Comparison of ENCODE assay signal across 8 mouse cellular contexts in genomic region chr15:79243234-79244042, GRCm38 (mm10). TPM values are rescaled to one million over a fixed set of nuclear protein-coding genes. Genes with fewer than 3 reads are reported as not detected.
DNase-seq lines count a peak whose midpoint lies in the region; ATAC-seq and TF ChIP-seq lines count a peak whose summit lies in the region.

No protein-coding gene starts in this region.

- TF ChIP-seq CTCF in gastrocnemius, adult 2 months (IDR thresholded peaks at IDR 0.05), result no peak
- peak; percentile 100 for TF ChIP-seq CTCF in hindbrain, postnatal 0 days (IDR thresholded peaks at IDR 0.05; ENCODE audit: low read depth)

- no peaks in the 10 kb centered on the region for H3K27me3 ChIP-seq in hindbrain, postnatal 0 days (ENCODE audit: insufficient read depth, low read length)

- intact Hi-C loops in gastrocnemius, adult 2 months (cut with DNase I), result loop anchor here (1.0 to 10.0 kb wide), 4 partner anchors 37 to 361 kb away; partner anchors contain the start of genes Dmc1 and Pla2g6

- peak; percentile 89 for DNase-seq in WW6 (ENCODE audit: low read depth, low spot score)
- peak; percentile 97 for DNase-seq in cerebellum, postnatal 4 days (ENCODE audit: low spot score in 2 of 2)
- peak; percentile 97 for DNase-seq in gastrocnemius, adult 2 months
- peak; percentile 97 for DNase-seq in hindbrain, postnatal 0 days (ENCODE audit: low spot score)
- peak; percentile 98 to 99 for DNase-seq in left cerebral cortex, adult 18-20 months (ENCODE audit: low spot score in 2 of 2)
- peak; percentile 94 to 96 for DNase-seq in lung, postnatal 4 days
- peak; percentile 97 for DNase-seq in retina, postnatal 1 day
- peak; percentile 97 for DNase-seq in thymus, postnatal 4 days

- ATAC-seq in hindbrain, postnatal 0 days, result peak; percentile 97

- H3K9me3 ChIP-seq in hindbrain, postnatal 0 days (ENCODE audit: low read length), result no peaks in the 10 kb centered on the region

- no peak overlapping the region; the same call in 1 of the 2 replicates for H3K4me2 ChIP-seq in hindbrain, postnatal 0 days (ENCODE audit: low read depth, low read length)

- H3K9ac ChIP-seq in hindbrain, postnatal 0 days (replicated peaks; ENCODE audit: low read length), result 0 out of 2 replicates have a peak overlapping the region, but pooled peaks have one; percentile 13

- H3K36me3 ChIP-seq in hindbrain, postnatal 0 days (ENCODE audit: insufficient read depth, low read length), result peaks cover 63% of the 10 kb centered on the region

- H3K4me1 ChIP-seq in hindbrain, postnatal 0 days (ENCODE audit: insufficient read depth, low read length), result 0 out of 2 replicates have a peak, but pooled peaks cover 3% of the 10 kb centered on the region

- WGBS in hindbrain, postnatal 0 days, result 12% methylated on average over 10 of the region's 10 CpGs

- H3K27ac ChIP-seq in gastrocnemius, adult 2 months, result peak overlapping the region; percentile 95
- peak overlapping the region; percentile 54 for H3K27ac ChIP-seq in hindbrain, postnatal 0 days

- H3K4me3 ChIP-seq in gastrocnemius, adult 2 months, result peak overlapping the region; percentile 32
- no peak overlapping the region for H3K4me3 ChIP-seq in hindbrain, postnatal 0 days (ENCODE audit: low read length)

RNA-seq across cellular contexts. Expression of gene Slc16a8, which starts 11.1 kb away (rescaled TPM):
- under 1 TPM; 0.13 to 0.53 TPM for total RNA-seq in gastrocnemius, adult 2 months (2021)
- 1.0 and 2.0 TPM in 2 replicates for total RNA-seq in hindbrain, postnatal 0 days (2014; rRNA removed)
- 3.1 and 3.7 TPM in 2 replicates for polyA plus RNA-seq in hindbrain, postnatal 0 days (2015; fragmentation: Nextera tagmentation; extraction: Ambion mirVana)
- total RNA-seq in left cerebral cortex, adult 18-20 months (2021), result not detected

RNA-seq across cellular contexts. Expression of gene Gm49486, which starts 14.2 kb away (rescaled TPM):
- 1 to 10 TPM in 1 of 2 experiments, under 1 TPM in 1; 0.10 to 1.0 TPM for total RNA-seq in gastrocnemius, adult 2 months (2021)
- 0.61 and 1.7 TPM in 2 replicates for total RNA-seq in hindbrain, postnatal 0 days (2014; rRNA removed)
- 1.5 and 2.1 TPM in 2 replicates for polyA plus RNA-seq in hindbrain, postnatal 0 days (2015; fragmentation: Nextera tagmentation; extraction: Ambion mirVana)
- total RNA-seq in left cerebral cortex, adult 18-20 months (2021), result under 1 TPM; 0.16 to 0.42 TPM

RNA-seq across cellular contexts. Expression of gene Pick1, which starts 14.5 kb away (rescaled TPM):
- total RNA-seq in gastrocnemius, adult 2 months (2021), result 10 to 100 TPM; 33.6 to 35.0 TPM
- total RNA-seq in hindbrain, postnatal 0 days (2014; rRNA removed), result 59.4 and 68.0 TPM in 2 replicates
- polyA plus RNA-seq in hindbrain, postnatal 0 days (2015; fragmentation: Nextera tagmentation; extraction: Ambion mirVana), result 67.7 and 70.0 TPM in 2 replicates
- 10 to 100 TPM; 47.1 to 54.0 TPM for total RNA-seq in left cerebral cortex, adult 18-20 months (2021)

RNA-seq across cellular contexts. Expression of gene Baiap2l2, which starts 41.9 kb away (rescaled TPM):
- 1 to 10 TPM; 3.1 to 3.2 TPM for total RNA-seq in gastrocnemius, adult 2 months (2021)
- 1.7 and 2.3 TPM in 2 replicates for total RNA-seq in hindbrain, postnatal 0 days (2014; rRNA removed)
- polyA plus RNA-seq in hindbrain, postnatal 0 days (2015; fragmentation: Nextera tagmentation; extraction: Ambion mirVana), result 6.5 and 6.8 TPM in 2 replicates
- total RNA-seq in left cerebral cortex, adult 18-20 months (2021), result 1 to 10 TPM; 3.1 to 4.9 TPM
